Mouse (Mus musculus) thymus, postnatal 25 days (tissue): ENCODE data around the gene Pnpla5.
"Not testable (repeated sequence)": the region's sequence is repeated elsewhere in the genome, so short reads cannot be mapped to it uniquely, and the experiment has no call there.

Source experiments
- DNase-seq: peaks from one replicate; pipeline ENCODE4 v3.0.0; 2022

Gene Pnpla5

DNA sequence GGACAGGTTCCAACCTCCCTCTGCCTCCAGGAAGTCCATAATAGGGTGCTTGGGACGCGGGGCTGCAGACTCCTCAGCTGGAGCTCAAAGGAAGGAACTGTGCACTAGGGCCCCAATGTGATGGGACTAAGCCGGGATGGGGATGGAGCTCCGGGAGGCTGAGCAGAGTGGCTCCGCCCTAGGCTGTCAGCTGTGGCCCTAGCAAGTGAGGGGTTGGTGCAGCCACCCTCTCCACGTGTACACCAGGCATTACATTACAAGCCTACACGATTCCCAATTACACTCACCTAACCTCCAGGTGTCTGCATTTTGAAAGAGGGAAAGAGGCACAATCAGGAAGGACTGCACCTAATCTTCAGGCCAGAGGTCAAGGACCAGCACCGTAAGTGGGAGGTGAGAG is at the start of gene Pnpla5:
TSS of gene Pnpla5 (minus strand) at position 101 of the 400 bp plus-strand sequence.
- DNase-seq, result no peak

GRCm38 (mm10) chr15:84171166-84171565 is 48.2 kb upstream of the Pnpla5 start:
- no peak for DNase-seq

- no peak for DNase-seq
Observed at GRCm38 (mm10) chr15:84169511-84169910, 46.5 kb upstream of the Pnpla5 start.

DNA sequence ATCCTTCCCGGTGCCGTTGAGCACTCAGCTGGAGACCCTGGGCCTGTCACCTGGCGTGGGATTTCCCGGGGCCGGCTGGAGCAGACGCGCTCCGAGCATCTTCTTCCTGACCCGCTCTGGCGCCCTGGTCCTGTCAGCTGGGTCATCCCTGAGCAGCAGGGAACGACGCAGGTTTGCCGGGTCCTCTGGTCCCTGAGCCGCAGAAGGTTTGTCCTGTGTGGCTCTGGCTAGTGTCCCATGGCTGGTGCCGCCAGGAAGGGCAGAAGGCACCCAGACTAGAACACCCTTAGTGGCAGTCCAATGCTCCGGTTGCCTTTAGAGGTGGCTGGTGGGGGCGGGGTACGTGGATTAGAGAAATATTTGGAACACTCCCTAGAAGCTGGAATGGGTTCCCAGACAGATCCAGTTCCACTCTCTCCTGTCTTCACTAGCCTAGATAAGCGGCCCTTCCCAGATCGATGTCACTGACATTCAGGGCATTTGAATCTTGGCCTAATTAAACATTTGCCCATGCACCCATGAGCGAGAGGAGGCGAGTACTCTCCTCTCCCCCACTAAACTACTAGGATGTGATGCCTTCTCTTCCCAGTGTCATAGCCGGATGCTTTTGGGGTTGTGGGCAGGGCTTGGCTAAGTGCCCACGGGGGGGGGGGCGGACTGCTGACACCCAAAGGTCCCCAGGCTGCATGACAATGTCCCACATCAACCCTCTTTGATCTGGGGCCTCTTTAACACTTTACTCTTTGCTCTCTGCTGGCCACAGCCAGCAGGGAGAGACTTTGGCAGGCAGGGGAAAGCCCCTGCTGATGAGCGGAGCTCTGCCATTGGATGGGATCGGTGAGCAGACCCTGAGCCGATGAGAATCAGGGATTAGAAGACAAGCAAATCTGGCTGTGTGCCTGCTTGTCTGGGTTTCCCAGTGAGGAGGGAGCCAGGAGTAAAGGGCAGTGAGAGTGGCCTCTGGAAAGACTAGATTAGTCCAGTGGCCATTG is 45.5 kb upstream of the Pnpla5 start:
- DNase-seq, result no peak

- peak; percentile 67 for DNase-seq
Observed at GRCm38 (mm10) chr15:84167600-84167999, 44.6 kb upstream of the Pnpla5 start, which contains the start of gene Pnpla3. TSS of gene Pnpla3 (plus strand) at chr15:84167837.

DNA sequence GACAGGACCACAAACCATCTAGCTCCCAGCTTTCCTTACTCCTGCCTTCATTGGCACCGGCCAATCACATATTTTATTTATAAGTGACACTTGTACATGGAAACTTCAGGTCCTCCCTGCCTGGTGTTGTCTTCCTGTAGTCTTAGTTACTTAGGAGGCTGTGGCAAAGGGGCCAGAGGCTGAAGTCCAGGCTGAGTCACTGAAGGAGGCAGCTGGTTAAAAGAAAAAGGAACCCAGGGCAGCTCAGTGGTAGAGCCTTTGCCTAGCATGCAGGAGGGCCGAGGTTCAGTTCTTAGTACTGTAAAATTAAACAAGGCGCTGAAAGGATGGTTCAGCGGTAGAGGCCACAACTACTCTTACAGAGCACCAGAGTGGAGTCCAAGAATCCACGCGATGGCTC is 43.8 kb upstream of the Pnpla5 start:
- DNase-seq, result no peak

DNA sequence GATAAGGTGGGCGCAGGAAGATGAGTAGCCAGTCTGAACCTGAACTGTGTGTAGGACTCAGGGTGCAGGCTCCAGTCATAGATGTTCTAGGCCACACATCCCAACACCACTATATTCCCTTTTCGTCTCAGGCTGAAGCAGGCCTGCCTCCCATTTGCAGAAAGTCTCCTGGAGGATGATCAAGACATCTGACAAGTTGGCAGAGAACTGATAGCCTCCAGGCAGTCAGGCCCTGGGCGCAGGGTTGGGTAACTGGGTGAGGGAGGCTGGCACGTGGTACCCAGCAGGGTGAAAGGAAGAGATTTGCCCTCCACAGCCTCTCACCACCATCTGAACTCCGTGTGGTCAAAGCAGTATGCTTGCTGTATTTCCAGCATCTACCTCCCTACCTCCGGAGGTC is 38.9 kb upstream of the Pnpla5 start:
- no peak for DNase-seq

DNA sequence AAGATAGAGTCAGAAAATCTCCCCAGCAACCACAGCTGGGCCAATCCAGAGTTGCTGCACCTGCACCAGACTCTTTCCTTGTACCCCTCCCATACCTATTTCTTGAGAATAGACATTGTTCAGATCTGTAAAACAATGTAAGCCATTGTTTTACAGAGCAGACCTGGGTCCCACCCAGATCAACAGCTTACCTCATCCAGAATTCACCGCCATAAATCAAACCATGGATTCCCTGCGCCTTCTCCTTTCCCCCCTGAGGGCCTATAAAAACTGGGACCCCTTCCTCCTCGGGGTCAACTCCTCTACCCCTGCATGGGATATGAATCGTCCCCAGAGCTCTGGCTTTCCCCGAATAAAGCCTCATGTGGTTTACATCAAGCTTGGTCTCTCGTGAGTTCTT is 34.6 kb upstream of the Pnpla5 start:
- DNase-seq, result not testable (repeated sequence)

GRCm38 (mm10) chr15:84156158-84156557 is 33.2 kb upstream of the Pnpla5 start:
- no peak for DNase-seq

- DNase-seq, result no peak
Observed at GRCm38 (mm10) chr15:84140929-84141328, 18.0 kb upstream of the Pnpla5 start.

- DNase-seq, result no peak
Observed at GRCm38 (mm10) chr15:84140109-84140508, 17.1 kb upstream of the Pnpla5 start.

- no peak for DNase-seq
Observed at GRCm38 (mm10) chr15:84139592-84140005, 16.6 kb upstream of the Pnpla5 start.

DNA sequence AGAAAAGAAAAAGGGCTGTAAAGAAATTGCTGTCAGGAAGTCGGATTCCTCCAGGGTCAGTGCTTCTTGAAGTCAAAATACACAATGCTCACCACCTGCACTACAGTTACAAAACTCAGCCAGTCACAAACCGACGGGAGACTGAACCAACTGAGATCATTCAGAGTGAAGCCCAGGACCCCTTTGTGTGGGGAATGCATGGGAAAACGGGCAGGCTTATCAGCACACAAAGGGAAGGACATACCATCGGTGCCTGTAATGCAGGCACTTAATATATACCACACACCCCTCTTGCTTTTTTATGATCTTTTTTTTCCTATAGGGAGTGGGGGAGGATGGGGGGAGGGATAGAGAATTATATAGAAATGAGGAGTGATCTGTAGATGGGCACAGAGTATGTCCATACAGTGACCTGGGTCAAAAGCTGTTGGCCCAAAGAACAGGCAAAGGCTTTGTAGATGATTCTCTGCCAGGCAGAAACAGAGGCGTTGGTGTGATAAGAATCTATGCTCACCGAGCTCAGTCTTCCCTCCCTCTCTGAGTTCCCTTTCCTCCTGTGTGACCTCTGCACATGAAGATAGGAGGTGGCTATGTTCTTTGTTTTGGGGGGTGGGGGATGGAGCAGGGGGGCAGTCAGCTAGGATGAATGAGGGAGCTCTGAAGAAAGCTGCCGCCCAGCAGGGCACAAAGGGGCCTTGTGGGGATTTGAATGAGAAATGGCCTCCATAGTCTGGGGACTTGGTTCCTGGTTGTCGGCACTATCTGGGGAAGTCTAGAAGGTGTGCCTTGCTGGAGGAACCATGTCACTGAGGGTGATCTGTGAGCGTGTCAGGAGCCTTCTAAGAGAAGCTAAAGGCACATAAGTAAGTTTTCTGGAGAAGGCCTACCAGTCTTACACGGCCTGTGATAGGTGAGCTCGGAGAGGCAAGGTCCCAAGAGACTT is 13.8 kb upstream of the Pnpla5 start:
- no peak for DNase-seq

- DNase-seq, result peak; percentile 44
Observed at GRCm38 (mm10) chr15:84135472-84135871, 12.5 kb upstream of the Pnpla5 start.

GRCm38 (mm10) chr15:84133440-84133839 is 10.5 kb upstream of the Pnpla5 start:
- no peak for DNase-seq

- DNase-seq, result no peak
Observed at GRCm38 (mm10) chr15:84131971-84132370, 9.0 kb upstream of the Pnpla5 start.

GRCm38 (mm10) chr15:84131096-84131786 is 8.3 kb upstream of the Pnpla5 start:
- no peak for DNase-seq

DNA sequence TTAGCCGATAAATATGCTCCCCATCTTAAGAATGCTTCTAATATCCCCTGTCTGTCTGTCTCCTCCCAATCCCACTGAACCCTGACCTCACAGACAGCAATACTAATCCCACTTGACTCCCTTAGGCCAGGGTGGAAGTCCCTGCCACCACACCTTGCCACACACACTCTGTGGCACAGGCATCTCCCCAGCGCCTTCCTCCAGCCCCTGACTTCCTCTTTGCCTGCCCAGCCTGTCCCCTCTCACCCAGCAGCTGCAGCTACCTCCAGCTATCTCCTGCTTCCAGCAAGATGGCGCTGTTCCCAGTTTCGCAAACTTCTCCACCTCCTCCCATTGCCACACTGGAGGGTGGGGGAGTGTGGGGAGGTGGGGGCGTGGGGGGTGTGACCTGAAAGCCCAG is 3.9 kb upstream of the Pnpla5 start:
- no peak for DNase-seq

- DNase-seq, result no peak
Observed at GRCm38 (mm10) chr15:84126447-84126846, 3.5 kb upstream of the Pnpla5 start.

DNA sequence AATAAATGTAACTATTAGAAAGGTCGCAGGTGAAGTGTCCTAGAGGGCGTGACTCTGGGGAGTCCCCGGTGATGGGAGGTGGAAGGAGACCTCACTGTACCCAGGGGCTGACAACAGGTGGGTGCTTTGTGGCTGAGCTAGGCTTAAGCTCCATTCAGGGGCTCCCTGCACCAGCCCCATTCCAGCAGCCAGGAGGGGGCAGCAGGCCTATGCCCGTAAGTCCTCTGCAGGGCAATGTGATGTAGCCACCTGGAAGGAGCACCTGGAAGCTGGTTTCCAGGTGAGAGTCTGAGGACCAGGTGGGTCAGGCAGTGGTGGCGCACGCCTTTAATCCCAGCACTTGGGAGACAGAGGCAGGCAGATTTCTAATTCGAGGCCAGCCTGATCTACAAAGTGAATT is 1.1 kb upstream of the Pnpla5 start:
- no peak for DNase-seq

DNA sequence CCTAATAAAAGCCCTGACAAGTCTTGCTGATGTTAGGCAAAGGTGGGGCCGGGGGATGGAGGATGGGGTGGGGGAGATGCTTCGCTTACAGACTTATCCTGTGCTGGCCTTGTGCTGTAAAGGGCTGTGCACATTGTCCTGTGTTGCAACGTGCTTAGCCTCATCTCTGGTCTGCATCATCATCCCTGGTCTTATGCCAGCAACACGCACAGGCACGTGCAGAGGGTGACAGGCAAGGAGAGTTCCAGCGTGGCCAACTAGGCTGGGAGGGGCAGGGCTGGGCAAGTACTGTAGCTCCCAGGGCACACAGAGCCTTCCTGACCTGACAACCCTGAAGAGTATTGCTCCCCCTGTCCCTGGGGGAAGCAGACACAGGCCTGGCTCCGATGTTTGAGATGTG is 1.9 kb downstream of the Pnpla5 start:
- no peak for DNase-seq

- DNase-seq, result no peak
Observed at GRCm38 (mm10) chr15:84120612-84121011, 2.4 kb downstream of the Pnpla5 start.

- no peak for DNase-seq
Observed at GRCm38 (mm10) chr15:84116466-84116865, 6.5 kb downstream of the Pnpla5 start.
